Mouse (Mus musculus): ENCODE data around the gene Bcl2l14. TPM values are rescaled to one million over a fixed set of nuclear protein-coding genes. Genes with fewer than 3 reads are reported as not detected.
A peak's percentile ranks its signal among the peaks of the same experiment; 100 is the strongest.

Gene Bcl2l14
- polyA plus RNA-seq, 1 experiment from 2014 or later = 0.08 TPM

GRCm38 (mm10) chr6:134414532-134414883, 18.4 kb downstream of the Bcl2l14 start:
- WGBS = 86% methylated on average over 4 of the region's 4 CpGs
- ATAC-seq (ENCODE audit: low FRiP score) = no peak

GRCm38 (mm10) chr6:134416556-134417105, 20.5 kb downstream of the Bcl2l14 start:
- no peak overlapping the region for H3K4me3 ChIP-seq
- no peaks in the 10 kb centered on the region for H3K4me1 ChIP-seq (replicated peaks)
- no peaks in the 10 kb centered on the region for H3K36me3 ChIP-seq
- no peaks in the 10 kb centered on the region for H3K27me3 ChIP-seq
- H3K27ac ChIP-seq = no peak overlapping the region
- 60% methylated on average over 3 of the region's 3 CpGs for WGBS
- H3K9ac ChIP-seq = no peak overlapping the region
- no peak overlapping the region for H3K4me2 ChIP-seq
- H3K9me3 ChIP-seq = no peaks in the 10 kb centered on the region
- no peak for ATAC-seq (ENCODE audit: low FRiP score)

More at GRCm38 (mm10) chr6:134414532-134414883, 18.4 kb downstream of the Bcl2l14 start:
- Histone ChIP-seq H3K4me3 (no peak overlapping the region), H3K9me3 (no peaks in the 10 kb centered on the region), H3K27me3 (no peaks in the 10 kb centered on the region), H3K4me2 (no peak overlapping the region), H3K36me3 (no peaks in the 10 kb centered on the region), H3K4me1 (replicated peaks) (no peaks in the 10 kb centered on the region), H3K9ac (no peak overlapping the region), H3K27ac (no peak overlapping the region)

- 74% methylated on average over 3 of the region's 3 CpGs for WGBS
- H3K27me3 ChIP-seq = no peaks in the 10 kb centered on the region
- no peak overlapping the region for H3K4me3 ChIP-seq
- H3K27ac ChIP-seq = no peak overlapping the region
- H3K4me2 ChIP-seq = no peak overlapping the region
- H3K36me3 ChIP-seq = no peaks in the 10 kb centered on the region
- H3K9ac ChIP-seq = no peak overlapping the region
- no peaks in the 10 kb centered on the region for H3K9me3 ChIP-seq
- ATAC-seq (ENCODE audit: low FRiP score) = no peak
- no peaks in the 10 kb centered on the region for H3K4me1 ChIP-seq (replicated peaks)
These were observed 21.8 kb downstream of the Bcl2l14 start for GRCm38 (mm10) chr6:134417886-134418285.

GRCm38 (mm10) chr6:134420375-134420774, 24.3 kb downstream of the Bcl2l14 start:
- H3K9ac ChIP-seq = no peak overlapping the region
- H3K4me3 ChIP-seq = no peak overlapping the region
- WGBS = 90% methylated on average over 8 of the region's 8 CpGs
- ATAC-seq (ENCODE audit: low FRiP score) = no peak
- H3K27ac ChIP-seq = no peak overlapping the region
- H3K27me3 ChIP-seq = no peaks in the 10 kb centered on the region
- H3K36me3 ChIP-seq = no peaks in the 10 kb centered on the region
- no peaks in the 10 kb centered on the region; the same call in 1 of the 2 replicates for H3K4me1 ChIP-seq (replicated peaks)
- no peaks in the 10 kb centered on the region for H3K9me3 ChIP-seq
- no peak overlapping the region for H3K4me2 ChIP-seq

GRCm38 (mm10) chr6:134421921-134422320, 25.8 kb downstream of the Bcl2l14 start:
- H3K9ac ChIP-seq = no peak overlapping the region
- no peak overlapping the region for H3K4me2 ChIP-seq
- no peaks in the 10 kb centered on the region for H3K36me3 ChIP-seq
- H3K27me3 ChIP-seq = no peaks in the 10 kb centered on the region
- H3K4me3 ChIP-seq = no peak overlapping the region
- H3K4me1 ChIP-seq (replicated peaks) = no peaks in the 10 kb centered on the region; the same call in 1 of the 2 replicates
- no peaks in the 10 kb centered on the region for H3K9me3 ChIP-seq
- WGBS = 91% methylated on average over 6 of the region's 6 CpGs
- no peak overlapping the region for H3K27ac ChIP-seq
- ATAC-seq (ENCODE audit: low FRiP score) = no peak

GRCm38 (mm10) chr6:134425216-134425717, 29.1 kb downstream of the Bcl2l14 start:
- Histone ChIP-seq H3K4me2 (0 out of 2 replicates have a peak overlapping the region, but pooled peaks have one; percentile 11), H3K27ac (no peak overlapping the region), H3K36me3 (no peaks in the 10 kb centered on the region), H3K9ac (no peak overlapping the region), H3K27me3 (no peaks in the 10 kb centered on the region), H3K9me3 (no peaks in the 10 kb centered on the region), H3K4me3 (no peak overlapping the region), H3K4me1 (replicated peaks) (no peaks in the 10 kb centered on the region; the same call in 1 of the 2 replicates)
- ATAC-seq (ENCODE audit: low FRiP score) = peak; percentile 76
- 40% methylated on average over 11 of the region's 11 CpGs for WGBS

- H3K27ac ChIP-seq = no peak overlapping the region
- 89% methylated on average over 3 of the region's 3 CpGs for WGBS
- ATAC-seq (ENCODE audit: low FRiP score) = no peak
These were observed 31.0 kb downstream of the Bcl2l14 start for GRCm38 (mm10) chr6:134427165-134427564.

GRCm38 (mm10) chr6:134428455-134428854, 32.3 kb downstream of the Bcl2l14 start:
- Histone ChIP-seq H3K27ac (no peak overlapping the region), H3K9ac (no peak overlapping the region), H3K4me2 (no peak overlapping the region), H3K4me1 (replicated peaks) (no peaks in the 10 kb centered on the region; the same call in 1 of the 2 replicates), H3K36me3 (no peaks in the 10 kb centered on the region), H3K4me3 (no peak overlapping the region), H3K27me3 (no peaks in the 10 kb centered on the region), H3K9me3 (no peaks in the 10 kb centered on the region)
- no peak for ATAC-seq (ENCODE audit: low FRiP score)
- 82% methylated on average over 5 of the region's 5 CpGs for WGBS

More at GRCm38 (mm10) chr6:134427165-134427564, 31.0 kb downstream of the Bcl2l14 start:
- no peak overlapping the region for H3K4me3 ChIP-seq
- no peak overlapping the region for H3K9ac ChIP-seq
- no peaks in the 10 kb centered on the region for H3K27me3 ChIP-seq
- H3K4me1 ChIP-seq (replicated peaks) = no peaks in the 10 kb centered on the region; the same call in 1 of the 2 replicates
- no peaks in the 10 kb centered on the region for H3K9me3 ChIP-seq
- H3K4me2 ChIP-seq = no peak overlapping the region
- H3K36me3 ChIP-seq = no peaks in the 10 kb centered on the region

GRCm38 (mm10) chr6:134430161-134430799, 34.2 kb downstream of the Bcl2l14 start:
- Histone ChIP-seq H3K4me1 (replicated peaks) (no peaks in the 10 kb centered on the region; the same call in 1 of the 2 replicates), H3K4me3 (no peak overlapping the region), H3K27me3 (no peaks in the 10 kb centered on the region), H3K36me3 (no peaks in the 10 kb centered on the region), H3K9me3 (no peaks in the 10 kb centered on the region), H3K27ac (no peak overlapping the region), H3K9ac (no peak overlapping the region), H3K4me2 (no peak overlapping the region)
- ATAC-seq (ENCODE audit: low FRiP score) = no peak
- 82% methylated on average over 9 of the region's 9 CpGs for WGBS

- H3K4me1 ChIP-seq (replicated peaks) = no peaks in the 10 kb centered on the region
- H3K4me2 ChIP-seq = no peak overlapping the region
- no peaks in the 10 kb centered on the region for H3K9me3 ChIP-seq
- no peak overlapping the region for H3K9ac ChIP-seq
- 0 out of 2 replicates have a peak, but pooled peaks have one; percentile 21 for ATAC-seq (ENCODE audit: low FRiP score)
- H3K4me3 ChIP-seq = no peak overlapping the region
- no peaks in the 10 kb centered on the region for H3K27me3 ChIP-seq
- 26% methylated on average over 4 of the region's 4 CpGs for WGBS
- H3K36me3 ChIP-seq = no peaks in the 10 kb centered on the region
- H3K27ac ChIP-seq = no peak overlapping the region
These were observed 35.5 kb downstream of the Bcl2l14 start for GRCm38 (mm10) chr6:134431583-134431982.

- Histone ChIP-seq H3K9ac (no peak overlapping the region), H3K27ac (no peak overlapping the region), H3K36me3 (no peaks in the 10 kb centered on the region), H3K27me3 (peaks cover 3% of the 10 kb centered on the region; the same call in 1 of the 2 replicates), H3K4me1 (replicated peaks) (no peaks in the 10 kb centered on the region), H3K9me3 (no peaks in the 10 kb centered on the region), H3K4me3 (no peak overlapping the region), H3K4me2 (no peak overlapping the region)
- ATAC-seq (ENCODE audit: low FRiP score) = no peak
- 94% methylated on average over 3 of the region's 3 CpGs for WGBS
These were observed 37.2 kb downstream of the Bcl2l14 start for GRCm38 (mm10) chr6:134433281-134433680.

GRCm38 (mm10) chr6:134434044-134434443, 37.9 kb downstream of the Bcl2l14 start:
- no peak overlapping the region for H3K4me3 ChIP-seq
- H3K27me3 ChIP-seq = peaks cover 4% of the 10 kb centered on the region; the same call in 1 of the 2 replicates
- no peak overlapping the region for H3K27ac ChIP-seq
- H3K9ac ChIP-seq = no peak overlapping the region
- no peaks in the 10 kb centered on the region for H3K9me3 ChIP-seq
- no peak overlapping the region for H3K4me2 ChIP-seq
- H3K36me3 ChIP-seq = no peaks in the 10 kb centered on the region
- H3K4me1 ChIP-seq (replicated peaks) = peaks cover 3% of the 10 kb centered on the region
- 76% methylated on average over 6 of the region's 6 CpGs for WGBS
- ATAC-seq (ENCODE audit: low FRiP score) = no peak

Measured in hindbrain, embryonic 13.5 days (tissue).